Mouse (Mus musculus) left cerebral cortex, adult 8-10 months (tissue): ENCODE data around the gene Tpp2. TPM values are rescaled to one million over a fixed set of nuclear protein-coding genes. Genes with fewer than 3 reads are reported as not detected.
A peak's percentile ranks its signal among the peaks of the same experiment; 100 is the strongest.
"Not testable (repeated sequence)": the region's sequence is repeated elsewhere in the genome, so short reads cannot be mapped to it uniquely, and the experiment has no call there.

Experiments used
- DNase-seq, 2 experiments: peaks; one replicate each; pipeline ENCODE4 v3.0.0; 2022; ENCODE audit warnings: low spot score in 2 of 2
- total RNA-seq, 4 experiments: library from RNA; stranded (reverse); gene quantifications; 2 replicates each; pipeline ENCODE4 v1.2.4; 2022

Gene Tpp2
- total RNA-seq = 10 to 100 TPM; 45.1 to 49.1 (median 46.9) TPM

DNA sequence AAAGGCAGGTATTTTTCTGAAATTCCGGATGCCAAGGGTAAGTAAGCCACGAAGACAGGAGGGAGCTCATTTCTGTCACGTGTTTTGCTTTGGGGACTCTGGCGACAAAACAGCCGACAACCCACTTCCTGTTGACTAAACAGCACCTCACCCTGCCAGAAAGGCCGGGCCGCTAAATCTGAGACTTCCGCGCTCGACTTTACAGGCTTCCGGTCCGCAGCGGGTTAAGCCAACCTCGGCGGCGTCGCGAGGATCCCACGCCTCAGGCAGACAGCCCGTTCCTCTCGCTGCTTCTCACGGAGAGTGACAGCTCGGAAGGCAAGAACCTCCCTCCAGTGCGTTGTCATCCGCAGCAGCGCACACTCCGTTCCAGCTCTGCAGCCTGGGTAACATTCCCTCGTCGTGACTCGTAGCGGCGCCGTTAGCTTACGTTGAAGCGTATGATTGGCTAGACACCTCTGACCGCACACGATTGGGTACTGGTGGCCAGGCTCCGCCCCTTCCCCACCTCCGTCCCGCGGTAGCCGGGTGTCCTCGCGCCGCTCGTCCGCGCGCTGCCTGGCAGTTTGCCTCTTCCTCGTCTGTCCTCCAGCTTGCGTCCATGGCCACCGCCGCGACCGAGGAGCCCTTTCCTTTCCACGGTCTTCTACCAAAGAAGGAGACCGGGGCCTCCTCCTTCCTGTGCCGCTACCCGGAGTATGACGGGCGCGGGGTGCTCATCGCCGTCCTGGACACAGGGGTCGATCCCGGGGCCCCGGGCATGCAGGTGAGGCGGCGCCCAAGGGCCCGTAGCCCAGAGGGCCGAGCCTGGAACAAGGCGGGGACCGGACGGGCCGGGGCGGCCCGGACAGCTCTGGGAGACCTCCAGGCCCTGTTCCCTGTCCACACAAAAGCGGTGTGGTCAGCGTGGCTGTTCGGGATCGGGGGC is at the start of gene Tpp2:
TSS of gene Tpp2 (plus strand) at position 160 of the 928 bp plus-strand sequence.
- peak; percentile 97 to 98 for DNase-seq

DNA sequence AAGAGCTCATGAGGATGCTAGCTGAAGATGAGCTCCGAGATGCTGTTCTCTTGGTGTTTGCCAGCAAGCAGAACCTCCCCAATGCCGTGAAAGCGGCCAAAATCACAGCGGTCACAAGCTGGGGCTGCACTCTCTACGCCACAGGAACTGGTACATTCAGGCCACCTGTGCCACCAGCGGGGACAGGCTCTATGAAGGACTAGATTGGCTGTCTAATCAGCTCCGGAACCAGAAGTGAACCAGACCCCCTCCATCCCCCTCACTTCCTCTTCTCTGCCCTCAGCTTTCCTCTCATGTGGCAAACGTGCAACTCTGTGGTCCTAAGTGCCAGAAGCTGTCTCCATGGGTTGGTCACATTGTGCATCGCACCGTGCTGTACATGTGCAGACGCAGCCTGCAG is 45.1 kb upstream of the Tpp2 start:
- DNase-seq = not testable (repeated sequence)

- no peak for DNase-seq
Observed at GRCm38 (mm10) chr1:43895742-43896141, 37.7 kb upstream of the Tpp2 start.

DNA sequence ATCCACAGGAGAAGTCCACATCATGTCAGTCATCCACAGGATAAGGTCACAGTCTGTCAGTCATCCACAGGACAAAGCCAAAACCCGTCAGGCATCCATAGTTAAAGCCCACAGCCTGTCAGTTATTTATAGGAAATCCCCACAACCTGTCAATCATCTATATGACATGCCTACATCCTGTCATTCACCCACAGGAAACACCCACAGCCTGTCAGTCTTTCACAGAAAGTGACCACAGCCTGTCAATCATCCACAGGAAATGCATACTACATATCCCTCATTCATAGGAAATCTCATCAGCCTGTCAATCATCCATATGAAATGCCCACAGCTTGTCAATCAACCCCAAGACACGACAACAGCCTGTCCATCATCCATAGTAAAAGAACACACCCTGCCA is 36.3 kb upstream of the Tpp2 start:
- DNase-seq = no peak

DNA sequence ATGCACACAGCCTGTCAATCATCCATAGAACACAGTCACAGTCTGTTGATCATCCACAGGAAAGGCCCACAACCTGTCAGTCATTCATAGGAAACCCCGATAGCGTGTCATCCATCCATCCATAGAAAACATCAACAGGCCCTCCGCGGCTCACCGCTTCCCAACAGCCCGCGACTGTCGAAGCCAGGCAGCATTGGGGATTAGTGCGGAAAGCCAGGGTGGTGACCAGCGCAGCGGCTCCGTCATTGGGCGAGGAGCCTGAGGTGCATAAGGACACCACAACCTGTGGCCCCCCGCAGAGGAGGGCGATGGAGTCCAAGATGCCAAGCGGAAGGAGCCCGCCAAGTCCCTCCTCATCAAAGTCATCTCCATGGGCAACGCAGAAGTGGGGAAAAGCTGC is 35.5 kb upstream of the Tpp2 start:
- DNase-seq = no peak

- DNase-seq = peak; percentile 36 to 60
Observed at GRCm38 (mm10) chr1:43898991-43899714, 34.3 kb upstream of the Tpp2 start.

DNA sequence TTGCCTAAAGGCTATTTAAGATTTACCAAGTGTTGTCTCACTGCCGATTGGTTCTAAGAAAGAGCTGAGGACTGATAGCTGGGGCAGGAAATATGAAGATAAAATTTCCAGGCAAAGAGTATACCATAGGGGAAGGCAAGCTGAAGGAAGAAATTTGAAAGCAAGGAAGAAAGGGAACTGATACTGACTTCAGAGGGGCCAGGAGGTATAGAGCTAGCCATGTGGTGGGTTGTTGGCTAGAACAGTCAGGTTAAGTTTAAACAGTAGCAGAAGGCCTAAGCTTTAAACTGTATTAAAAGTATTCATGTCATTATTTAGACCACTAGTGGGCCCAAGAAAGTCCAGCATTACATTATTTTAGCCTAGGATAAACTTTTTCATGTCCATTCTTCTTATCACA is 31.0 kb upstream of the Tpp2 start:
- DNase-seq = no peak

DNA sequence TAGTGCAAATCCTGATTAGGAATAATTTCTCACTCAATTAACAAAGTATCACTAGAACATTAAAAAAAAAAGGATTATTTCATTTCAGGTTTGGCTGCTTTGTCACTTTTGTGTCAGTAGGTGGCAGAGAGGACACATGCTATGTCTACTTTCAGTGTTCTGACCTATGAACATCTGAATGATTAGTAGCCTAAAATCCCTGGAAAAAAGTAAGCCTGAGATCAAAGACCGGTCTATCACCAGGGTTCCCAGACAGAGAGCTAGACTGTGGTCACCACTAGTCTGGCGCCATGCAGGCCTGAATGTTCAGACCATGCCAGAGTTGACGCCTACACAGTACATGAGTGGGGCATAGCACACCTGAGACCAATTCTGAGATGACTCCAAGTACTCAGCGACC is 30.6 kb upstream of the Tpp2 start:
- DNase-seq = no peak

GRCm38 (mm10) chr1:43915428-43915827 is 18.0 kb upstream of the Tpp2 start:
- no peak for DNase-seq

DNA sequence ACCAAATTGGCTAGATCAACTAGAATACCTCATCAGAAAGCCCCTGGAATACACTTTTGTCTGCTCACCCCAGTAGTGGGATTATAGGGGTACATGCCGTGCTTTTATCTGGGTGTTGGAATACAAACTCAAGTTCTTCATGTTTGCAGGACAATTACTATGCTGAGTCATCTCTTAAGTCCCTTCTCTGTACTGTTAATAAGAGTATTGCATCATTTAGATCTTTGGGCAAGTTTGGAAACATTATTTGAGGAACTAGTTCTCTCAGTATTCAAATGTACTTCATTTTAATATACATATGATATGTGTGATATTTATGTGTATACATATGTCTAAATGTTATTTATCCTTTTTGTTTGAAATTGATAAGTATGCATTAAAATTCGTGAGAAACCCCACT is 16.6 kb upstream of the Tpp2 start:
- no peak for DNase-seq

DNA sequence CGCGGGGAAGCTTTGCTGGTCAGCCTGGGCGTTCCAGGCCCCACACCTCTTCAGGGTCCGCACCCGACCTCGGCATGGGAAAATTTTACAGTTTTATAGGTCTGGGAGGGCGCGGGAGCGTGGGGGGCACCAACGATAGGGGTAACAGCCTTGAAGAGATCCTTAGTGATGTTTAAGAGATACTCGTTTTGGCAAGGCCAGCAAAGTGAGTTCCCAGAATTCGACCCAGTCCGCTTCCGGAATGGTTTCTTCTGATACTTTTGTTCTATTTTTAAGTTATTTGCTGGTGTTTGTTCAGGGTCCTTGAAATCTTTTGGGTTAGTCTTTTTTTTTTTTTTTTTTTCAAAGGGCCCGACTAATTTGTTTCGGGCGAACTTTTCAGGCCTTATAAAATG is 966 bp downstream of the Tpp2 start:
- DNase-seq = no peak

DNA sequence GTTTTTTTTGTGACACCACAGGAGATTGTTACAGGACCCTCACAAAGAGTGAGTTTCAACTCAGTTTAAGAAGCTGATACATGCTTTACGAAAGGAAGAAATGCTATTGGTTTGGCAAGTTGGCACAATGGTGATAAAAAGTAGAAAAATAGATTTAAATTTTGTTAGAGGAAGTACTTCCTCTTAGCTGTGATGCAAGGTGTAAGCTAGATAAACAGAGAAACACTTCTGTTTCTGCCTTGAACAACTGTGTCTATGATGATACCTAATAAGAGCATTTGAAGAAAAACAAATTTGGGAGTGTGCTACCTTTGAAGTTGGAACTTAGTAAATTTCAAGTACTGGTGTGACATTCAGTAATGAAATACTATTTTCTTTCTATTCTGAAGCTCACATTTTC is 5.9 kb downstream of the Tpp2 start:
- no peak for DNase-seq

- DNase-seq = no peak
Observed at GRCm38 (mm10) chr1:43941476-43942217, 8.2 kb downstream of the Tpp2 start.

- DNase-seq = no peak
Observed at GRCm38 (mm10) chr1:43942814-43943213, 9.4 kb downstream of the Tpp2 start.

DNA sequence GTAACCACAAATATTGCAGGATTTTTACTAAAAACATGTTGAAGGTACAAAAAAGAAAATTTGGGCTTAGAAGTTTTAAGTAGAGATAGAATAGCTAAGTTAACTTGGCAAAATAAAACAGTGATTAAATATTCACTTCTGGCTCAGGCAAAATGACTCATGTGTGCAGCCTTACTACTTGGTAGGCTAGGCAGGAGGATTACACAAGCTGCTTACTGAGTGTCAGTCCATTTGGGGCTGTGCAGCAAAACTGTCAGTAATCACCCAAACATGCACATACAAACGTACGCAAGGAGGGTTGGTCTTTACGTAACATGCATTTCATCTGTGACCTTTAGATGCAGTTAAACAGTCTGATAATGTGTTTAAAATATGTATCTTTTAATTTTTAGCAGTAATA is 20.2 kb downstream of the Tpp2 start:
- no peak for DNase-seq

GRCm38 (mm10) chr1:43964381-43964780 is 30.9 kb downstream of the Tpp2 start:
- no peak for DNase-seq

GRCm38 (mm10) chr1:43966756-43967155 is 33.3 kb downstream of the Tpp2 start:
- DNase-seq = no peak

GRCm38 (mm10) chr1:43969361-43969760 is 35.9 kb downstream of the Tpp2 start:
- no peak for DNase-seq

- no peak for DNase-seq
Observed at GRCm38 (mm10) chr1:43971089-43971488, 37.6 kb downstream of the Tpp2 start.

GRCm38 (mm10) chr1:43996914-43997589 is 63.6 kb downstream of the Tpp2 start:
- DNase-seq = no peak

DNA sequence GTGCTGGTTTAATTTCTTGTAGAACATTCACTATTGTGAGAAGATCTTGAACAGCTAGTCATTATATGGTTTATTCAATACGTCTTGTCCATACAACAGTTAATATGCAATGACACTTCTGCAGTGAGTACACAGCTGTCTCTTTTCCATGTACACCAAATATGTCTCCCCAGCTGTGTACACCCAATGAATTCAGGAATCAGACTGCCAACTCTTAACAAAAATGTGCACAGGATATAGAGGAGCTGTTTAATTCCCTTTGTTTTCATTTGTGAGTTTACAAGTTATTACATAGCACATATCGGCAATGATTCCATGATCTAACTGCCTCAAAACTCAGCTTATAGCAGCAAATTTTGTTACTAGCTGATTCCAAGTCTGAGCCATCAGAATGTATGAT is 71.1 kb downstream of the Tpp2 start:
- DNase-seq = no peak
